8 mouse cellular contexts compared by ENCODE assay signal in genomic region chr9:119320946-119321345, GRCm38 (mm10). TPM values are rescaled to one million over a fixed set of nuclear protein-coding genes. Genes with fewer than 3 reads are reported as not detected.
DNase-seq lines count a peak whose midpoint lies in the region; ATAC-seq and TF ChIP-seq lines count a peak whose summit lies in the region.

No protein-coding gene starts in this region.

- H3K27ac ChIP-seq in heart, embryonic 13.5 days (replicated peaks) = no peak overlapping the region; the same call in 1 of the 2 replicates
- no peak overlapping the region for H3K27ac ChIP-seq in MEL (ENCODE audit: control insufficient read depth, low read depth, low read length)
- H3K27ac ChIP-seq in hindbrain, embryonic 12.5 days = no peak overlapping the region
- no peak overlapping the region for H3K27ac ChIP-seq in midbrain, embryonic 15.5 days

- TF ChIP-seq POLR2A in MEL (IDR thresholded peaks at IDR 0.05; ENCODE audit: control insufficient read depth in 1 of 2, insufficient read depth in 1 of 2, low read depth in 1 of 2, low read length in 2 of 2, poor library complexity in 1 of 2) = no peak

- DNase-seq in heart, postnatal 14 days = no peak
- DNase-seq in MEL (ENCODE audit: low read depth, low spot score) = no peak
- no peak for DNase-seq in right cerebral cortex, adult 2 months (ENCODE audit: low spot score in 2 of 2)
- DNase-seq in left cerebral cortex, postnatal 10 days (ENCODE audit: extremely low spot score in 1 of 2, low spot score in 2 of 2) = no peak
- DNase-seq in right cerebral cortex, postnatal 14 days = no peak

- no peak for TF ChIP-seq RAD21 in MEL (IDR thresholded peaks at IDR 0.05; ENCODE audit: low read depth, low read length)

- peak overlapping the region; percentile 89 for H3K4me3 ChIP-seq in heart, embryonic 13.5 days
- peak overlapping the region; percentile 66 to 84 for H3K4me3 ChIP-seq in MEL (ENCODE audit: control insufficient read depth in 1 of 2, insufficient read depth in 1 of 2, low read depth in 2 of 2, low read length in 2 of 2)
- H3K4me3 ChIP-seq in hindbrain, embryonic 12.5 days = peak overlapping the region; percentile 95
- peak overlapping the region; percentile 95 for H3K4me3 ChIP-seq in midbrain, embryonic 15.5 days

- TF ChIP-seq EP300 in MEL (IDR thresholded peaks at IDR 0.05; ENCODE audit: low read depth in 1 of 2, low read length in 2 of 2) = no peak

- H3K4me1 ChIP-seq in heart, embryonic 13.5 days = peaks cover 35% of the 10 kb centered on the region
- peaks cover 4 to 9% of the 10 kb centered on the region in 2 experiments for H3K4me1 ChIP-seq in MEL (ENCODE audit: control insufficient read depth in 1 of 2, insufficient read depth in 2 of 2, low read length in 2 of 2)
- H3K4me1 ChIP-seq in hindbrain, embryonic 12.5 days = peaks cover 18% of the 10 kb centered on the region
- H3K4me1 ChIP-seq in midbrain, embryonic 15.5 days = peaks cover 24% of the 10 kb centered on the region

- no peak for ATAC-seq in heart, embryonic 13.5 days (ENCODE audit: extremely low read depth, insufficient number of reproducible peaks, low FRiP score, low TSS enrichment)
- ATAC-seq in hindbrain, embryonic 12.5 days (ENCODE audit: low FRiP score) = no peak
- no peak for ATAC-seq in midbrain, embryonic 15.5 days (replicated peaks)

- intact Hi-C loops in heart, postnatal 14 days (cut with DNase I) = loop anchor here (5.0 kb wide), 1 partner anchor 224 kb away; no protein-coding TSS in a partner anchor
- intact Hi-C loops in left cerebral cortex, postnatal 10 days (cut with DNase I) = no loop called here

- peaks cover 53% of the 10 kb centered on the region for H3K79me2 ChIP-seq in MEL (ENCODE audit: control insufficient read depth, insufficient read depth, low read length, poor library complexity)

- H3K36me3 ChIP-seq in heart, embryonic 13.5 days = 0 out of 2 replicates have a peak, but pooled peaks cover 2% of the 10 kb centered on the region
- peaks cover 0 to 15% of the 10 kb centered on the region in 2 experiments; a peak in 2 of 4 replicates for H3K36me3 ChIP-seq in MEL (ENCODE audit: control insufficient read depth in 1 of 2, insufficient read depth in 2 of 2, low read length in 2 of 2)
- H3K36me3 ChIP-seq in hindbrain, embryonic 12.5 days = 0 out of 2 replicates have a peak, but pooled peaks cover 3% of the 10 kb centered on the region
- no peaks in the 10 kb centered on the region for H3K36me3 ChIP-seq in midbrain, embryonic 15.5 days (replicated peaks)

- TF ChIP-seq CTCF in MEL (IDR thresholded peaks at IDR 0.05 in 2 of 3, conservative IDR thresholded peaks at IDR 0.05 in 1 of 3; ENCODE audit: control insufficient read depth in 1 of 3, insufficient read depth in 1 of 3, low read depth in 2 of 3, low read length in 3 of 3, poor library complexity in 1 of 3, severe bottlenecking in 1 of 3) = no peak

- peak overlapping the region; percentile 92 for H3K9ac ChIP-seq in heart, embryonic 13.5 days
- H3K9ac ChIP-seq in MEL (ENCODE audit: control insufficient read depth, low read depth, low read length, poor library complexity, severe bottlenecking) = peak overlapping the region; percentile 95
- H3K9ac ChIP-seq in hindbrain, embryonic 12.5 days = peak overlapping the region; percentile 89
- H3K9ac ChIP-seq in midbrain, embryonic 15.5 days = peak overlapping the region; percentile 72; the same call in 1 of the 2 replicates

- H3K9me3 ChIP-seq in heart, embryonic 13.5 days = no peaks in the 10 kb centered on the region
- H3K9me3 ChIP-seq in MEL (replicated peaks; ENCODE audit: insufficient read depth, low read length) = no peaks in the 10 kb centered on the region
- no peaks in the 10 kb centered on the region for H3K9me3 ChIP-seq in hindbrain, embryonic 12.5 days (replicated peaks)
- H3K9me3 ChIP-seq in midbrain, embryonic 15.5 days = no peaks in the 10 kb centered on the region

- no peaks in the 10 kb centered on the region for H3K27me3 ChIP-seq in heart, embryonic 13.5 days (replicated peaks)
- H3K27me3 ChIP-seq in MEL (ENCODE audit: control insufficient read depth in 1 of 2, insufficient read depth in 2 of 2, low read length in 2 of 2) = no peaks in the 10 kb centered on the region
- H3K27me3 ChIP-seq in hindbrain, embryonic 12.5 days = no peaks in the 10 kb centered on the region
- no peaks in the 10 kb centered on the region for H3K27me3 ChIP-seq in midbrain, embryonic 15.5 days (replicated peaks)

- WGBS in heart, embryonic 13.5 days = 11% methylated on average over 7 of the region's 7 CpGs
- WGBS in hindbrain, embryonic 12.5 days = 9% methylated on average over 7 of the region's 7 CpGs
- 7% methylated on average over 7 of the region's 7 CpGs for WGBS in midbrain, embryonic 15.5 days

- peak overlapping the region; percentile 96 for H3K4me2 ChIP-seq in heart, embryonic 13.5 days
- peak overlapping the region; percentile 99 for H3K4me2 ChIP-seq in hindbrain, embryonic 12.5 days (replicated peaks)
- peak overlapping the region; percentile 68 for H3K4me2 ChIP-seq in midbrain, embryonic 15.5 days

TF ChIP-seq in MEL, 35 proteins besides CTCF, POLR2A, EP300 and RAD21:
- TF ChIP-seq TAL1 (IDR thresholded peaks at IDR 0.05; ENCODE audit: low read length) (0 out of 2 replicates have a peak, but pooled peaks have one; percentile 33), RCOR1 (IDR thresholded peaks at IDR 0.05; ENCODE audit: low read depth, low read length) (no peak)

RNA-seq across cellular contexts. Expression of gene Oxsr1, which starts 1.3 kb away (rescaled TPM):
- polyA plus RNA-seq in heart, embryonic 13.5 days (2015; fragmentation: Nextera tagmentation; extraction: Ambion mirVana) = 7.4 and 7.8 TPM in 2 replicates
- total RNA-seq in heart, postnatal 14 days (2021) = 10 to 100 TPM; 37.8 to 39.9 TPM
- total RNA-seq in MEL (2012; rRNA removed) = 25.6 and 27.8 TPM in 2 replicates
- 100 to 1,000 TPM in 1 of 2 experiments, 10 to 100 TPM in 1; 37.6 to 304 TPM for polyA plus RNA-seq in MEL (2012; ENCODE audit: insufficient read depth in 1 of 2, insufficient read length in 2 of 2, low read depth in 1 of 2, low replicate concordance in 2 of 2, missing spikeins in 1 of 2)
- 18.9 and 19.6 TPM in 2 replicates for polyA plus RNA-seq in hindbrain, embryonic 12.5 days (2016; fragmentation: Nextera tagmentation; extraction: Ambion mirVana)
- polyA plus RNA-seq in midbrain, embryonic 15.5 days (2015; fragmentation: Nextera tagmentation; extraction: Ambion mirVana) = 14.2 and 14.5 TPM in 2 replicates
- total RNA-seq in left cerebral cortex, postnatal 10 days (2021) = 10 to 100 TPM; 41.5 to 42.0 TPM

RNA-seq across cellular contexts. Expression of gene Acaa1a, which starts 18.5 kb away (rescaled TPM):
- 79.7 and 88.5 TPM in 2 replicates for polyA plus RNA-seq in heart, embryonic 13.5 days (2015; fragmentation: Nextera tagmentation; extraction: Ambion mirVana)
- 10 to 100 TPM; 81.0 to 81.7 TPM for total RNA-seq in heart, postnatal 14 days (2021)
- total RNA-seq in MEL (2012; rRNA removed) = 19.5 and 23.1 TPM in 2 replicates
- 10 to 100 TPM in 1 of 2 experiments, not detected in 1; 22.1 TPM for polyA plus RNA-seq in MEL (2012; ENCODE audit: insufficient read depth in 1 of 2, insufficient read length in 2 of 2, low read depth in 1 of 2, low replicate concordance in 2 of 2, missing spikeins in 1 of 2)
- polyA plus RNA-seq in hindbrain, embryonic 12.5 days (2016; fragmentation: Nextera tagmentation; extraction: Ambion mirVana) = 82.4 and 87.1 TPM in 2 replicates
- polyA plus RNA-seq in midbrain, embryonic 15.5 days (2015; fragmentation: Nextera tagmentation; extraction: Ambion mirVana) = 120 and 124 TPM in 2 replicates
- 10 to 100 TPM; 66.2 to 66.5 TPM for total RNA-seq in left cerebral cortex, postnatal 10 days (2021)

RNA-seq across cellular contexts. Expression of gene Myd88, which starts 20.3 kb away (rescaled TPM):
- polyA plus RNA-seq in heart, embryonic 13.5 days (2015; fragmentation: Nextera tagmentation; extraction: Ambion mirVana) = 14.2 and 14.5 TPM in 2 replicates
- 10 to 100 TPM; 15.7 to 16.4 TPM for total RNA-seq in heart, postnatal 14 days (2021)
- 17.8 and 20.7 TPM in 2 replicates for total RNA-seq in MEL (2012; rRNA removed)
- 10 to 100 TPM in 1 of 2 experiments, not detected in 1; 39.7 TPM for polyA plus RNA-seq in MEL (2012; ENCODE audit: insufficient read depth in 1 of 2, insufficient read length in 2 of 2, low read depth in 1 of 2, low replicate concordance in 2 of 2, missing spikeins in 1 of 2)
- 6.3 and 7.6 TPM in 2 replicates for polyA plus RNA-seq in hindbrain, embryonic 12.5 days (2016; fragmentation: Nextera tagmentation; extraction: Ambion mirVana)
- 6.5 and 7.2 TPM in 2 replicates for polyA plus RNA-seq in midbrain, embryonic 15.5 days (2015; fragmentation: Nextera tagmentation; extraction: Ambion mirVana)
- total RNA-seq in left cerebral cortex, postnatal 10 days (2021) = 1 to 10 TPM; 5.0 to 7.2 TPM

RNA-seq across cellular contexts. Expression of gene Xylb, which starts 36.2 kb away (rescaled TPM):
- polyA plus RNA-seq in heart, embryonic 13.5 days (2015; fragmentation: Nextera tagmentation; extraction: Ambion mirVana) = 1.2 and 2.6 TPM in 2 replicates
- under 1 TPM; 0.24 to 0.29 TPM for total RNA-seq in heart, postnatal 14 days (2021)
- 3.8 and 4.3 TPM in 2 replicates for total RNA-seq in MEL (2012; rRNA removed)
- polyA plus RNA-seq in MEL (2012; ENCODE audit: insufficient read depth in 1 of 2, insufficient read length in 2 of 2, low read depth in 1 of 2, low replicate concordance in 2 of 2, missing spikeins in 1 of 2) = 10 to 100 TPM in 1 of 2 experiments, not detected in 1; 12.9 TPM
- polyA plus RNA-seq in hindbrain, embryonic 12.5 days (2016; fragmentation: Nextera tagmentation; extraction: Ambion mirVana) = 4.7 and 4.9 TPM in 2 replicates
- 2.7 TPM in 2 replicates for polyA plus RNA-seq in midbrain, embryonic 15.5 days (2015; fragmentation: Nextera tagmentation; extraction: Ambion mirVana)
- 1 to 10 TPM; 4.0 to 4.4 TPM for total RNA-seq in left cerebral cortex, postnatal 10 days (2021)

RNA-seq across cellular contexts. Expression of gene Slc22a14, which starts 44.4 kb away (rescaled TPM):
- polyA plus RNA-seq in heart, embryonic 13.5 days (2015; fragmentation: Nextera tagmentation; extraction: Ambion mirVana) = 0.10 TPM in 1 of 2 replicates, not detected in the other
- total RNA-seq in heart, postnatal 14 days (2021) = under 1 TPM in 1 of 2 experiments, not detected in 1; 0.22 TPM
- not detected in 2 replicates for total RNA-seq in MEL (2012; rRNA removed)
- polyA plus RNA-seq in MEL (2012; ENCODE audit: insufficient read depth in 1 of 2, insufficient read length in 2 of 2, low read depth in 1 of 2, low replicate concordance in 2 of 2, missing spikeins in 1 of 2) = not detected
- not detected in 2 replicates for polyA plus RNA-seq in hindbrain, embryonic 12.5 days (2016; fragmentation: Nextera tagmentation; extraction: Ambion mirVana)
- polyA plus RNA-seq in midbrain, embryonic 15.5 days (2015; fragmentation: Nextera tagmentation; extraction: Ambion mirVana) = not detected in 2 replicates
- not detected for total RNA-seq in left cerebral cortex, postnatal 10 days (2021)
